Mouse (Mus musculus) liver, adult (tissue): ENCODE measurements at regions not wholly inside any gene's neighbourhood (a gene's known extent, or its start where the extent isn't known, plus 50 kb on each side); places are given as distances from the start of the nearest gene placed in this dataset.

Experiments
- GATA4 ChIP-seq: IDR thresholded peaks from 2 replicates; pipeline ENCODE4 v1.6.1; 2014; ENCODE audit warnings: mild to moderate bottlenecking, low read length; ENCODE audit not compliant: insufficient replicate concordance

- TF ChIP-seq GATA4 = no peak
Measured at GRCm38 (mm10) chr16:31546062-31546827, 117.0 kb upstream of the Dlg1 start.

GRCm38 (mm10) chr16:31546828-31547224 is 116.4 kb upstream of the Dlg1 start:
- no peak for TF ChIP-seq GATA4

- no peak for TF ChIP-seq GATA4
Measured at GRCm38 (mm10) chr16:31547391-31547790, 115.9 kb upstream of the Dlg1 start.

GRCm38 (mm10) chr16:31549975-31550374 is 113.3 kb upstream of the Dlg1 start:
- TF ChIP-seq GATA4 = no peak

GRCm38 (mm10) chr16:31551416-31552151 is 111.7 kb upstream of the Dlg1 start:
- no peak for TF ChIP-seq GATA4

- no peak for TF ChIP-seq GATA4
Measured at GRCm38 (mm10) chr16:31553361-31554146, 109.7 kb upstream of the Dlg1 start.

- no peak for TF ChIP-seq GATA4
Measured at GRCm38 (mm10) chr16:31560426-31560825, 102.8 kb upstream of the Dlg1 start.

- no peak for TF ChIP-seq GATA4
Measured at GRCm38 (mm10) chr16:31564926-31565325, 98.3 kb upstream of the Dlg1 start.

GRCm38 (mm10) chr16:31568316-31568715 is 94.9 kb upstream of the Dlg1 start:
- no peak for TF ChIP-seq GATA4

GRCm38 (mm10) chr16:31569871-31570270 is 93.4 kb upstream of the Dlg1 start:
- no peak for TF ChIP-seq GATA4

GRCm38 (mm10) chr16:31570311-31571139 is 92.7 kb upstream of the Dlg1 start:
- 0 out of 2 replicates have a peak, but pooled peaks have one; percentile 22 for TF ChIP-seq GATA4

GRCm38 (mm10) chr16:31576422-31576821 is 86.8 kb upstream of the Dlg1 start:
- TF ChIP-seq GATA4 = no peak

GRCm38 (mm10) chr16:31577347-31577746 is 85.9 kb upstream of the Dlg1 start:
- TF ChIP-seq GATA4 = no peak

- no peak for TF ChIP-seq GATA4
Measured at GRCm38 (mm10) chr16:31579318-31579717, 83.9 kb upstream of the Dlg1 start.

GRCm38 (mm10) chr16:31580779-31581178 is 82.5 kb upstream of the Dlg1 start:
- no peak for TF ChIP-seq GATA4

GRCm38 (mm10) chr16:31582885-31583284 is 80.4 kb upstream of the Dlg1 start:
- no peak for TF ChIP-seq GATA4
